Mouse (Mus musculus) kidney, adult 8-10 months (tissue): ENCODE measurements around the gene Gp1bb.

ENCODE experiments used
- DNase-seq, 2 experiments: peaks; one replicate each; pipeline ENCODE4 v3.0.0; 2022

Gp1bb gene

GRCm38 (mm10) chr16:18628206-18628947 lies 6.2 kb upstream of the Gp1bb start:
- DNase-seq = no peak

GRCm38 (mm10) chr16:18627163-18627562 lies 5.0 kb upstream of the Gp1bb start:
- no peak for DNase-seq

GRCm38 (mm10) chr16:18626376-18626878 lies 4.2 kb upstream of the Gp1bb start, which contains the start of gene Gm49601:
Gene Gm49601, minus strand, starts transcription at chr16:18626427.
- peak; percentile 57 to 73 for DNase-seq

GRCm38 (mm10) chr16:18625791-18626311 lies 3.6 kb upstream of the Gp1bb start:
- no peak for DNase-seq

GRCm38 (mm10) chr16:18625097-18625496 lies 2.9 kb upstream of the Gp1bb start:
- DNase-seq = no peak

- DNase-seq = no peak
These were observed 2.4 kb upstream of the Gp1bb start for GRCm38 (mm10) chr16:18624641-18625040.

- no peak for DNase-seq
These were observed 1.7 kb upstream of the Gp1bb start for GRCm38 (mm10) chr16:18623751-18624540.

GRCm38 (mm10) chr16:18622916-18623750 lies 930 bp upstream of the Gp1bb start:
- no peak for DNase-seq

- DNase-seq = no peak
These were observed 721 bp downstream of the Gp1bb start for GRCm38 (mm10) chr16:18621362-18622001.

GRCm38 (mm10) chr16:18620601-18621361 lies 1.4 kb downstream of the Gp1bb start:
- no peak for DNase-seq

- no peak for DNase-seq
These were observed 2.0 kb downstream of the Gp1bb start for GRCm38 (mm10) chr16:18620201-18620600.

GRCm38 (mm10) chr16:18619110-18619509 lies 3.1 kb downstream of the Gp1bb start:
- no peak for DNase-seq

- no peak for DNase-seq
These were observed 3.9 kb downstream of the Gp1bb start for GRCm38 (mm10) chr16:18618297-18618696.

GRCm38 (mm10) chr16:18617370-18618065 lies 4.7 kb downstream of the Gp1bb start:
- peak; percentile 72 to 88 for DNase-seq

- no peak for DNase-seq
These were observed 8.9 kb downstream of the Gp1bb start for GRCm38 (mm10) chr16:18613301-18613700.

GRCm38 (mm10) chr16:18611752-18612151 lies 10.5 kb downstream of the Gp1bb start:
- DNase-seq = no peak

GRCm38 (mm10) chr16:18609099-18609498 lies 13.1 kb downstream of the Gp1bb start:
- DNase-seq = no peak

GRCm38 (mm10) chr16:18608226-18608625 lies 14.0 kb downstream of the Gp1bb start:
- no peak for DNase-seq

GRCm38 (mm10) chr16:18605705-18606104 lies 16.5 kb downstream of the Gp1bb start:
- no peak for DNase-seq

GRCm38 (mm10) chr16:18604267-18604701 lies 17.9 kb downstream of the Gp1bb start:
- peak; percentile 21 to 38 for DNase-seq

- DNase-seq = no peak
These were observed 20.8 kb downstream of the Gp1bb start for GRCm38 (mm10) chr16:18601447-18601846.
